Mouse (Mus musculus) stomach, embryonic 14.5 days (tissue): ENCODE data around the gene Mrps9. TPM values are rescaled to one million over a fixed set of nuclear protein-coding genes. Genes with fewer than 3 reads are reported as not detected.

Experiments
- ATAC-seq: fragments of 200-750 bp; cut with Nextera tagmentation; 2 replicates; pipeline ENCODE4 v1.8.0; 2017; ENCODE audit warnings: low read depth, moderate TSS enrichment; ENCODE audit not compliant: insufficient number of reproducible peaks, insufficient read depth, low FRiP score
- H3K27ac ChIP-seq: fragments of 300-500 bp; sonication (generic); 2 replicates; pipeline ENCODE4 v1.5.1; 2014; ENCODE audit warnings: mild to moderate bottlenecking, low read length, moderate library complexity, mixed read lengths
- H3K27me3 ChIP-seq: fragments of 300-500 bp; sonication (generic); 2 replicates; pipeline ENCODE4 v1.6.1; 2014; ENCODE audit warnings: low read length, control low read depth, mixed read lengths; ENCODE audit not compliant: control insufficient read depth, insufficient read depth
- H3K36me3 ChIP-seq: fragments of 300-500 bp; sonication (generic); 2 replicates; pipeline ENCODE4 v1.6.1; 2014; ENCODE audit warnings: mild to moderate bottlenecking, control low read depth, low read length, moderate library complexity, mixed read lengths; ENCODE audit not compliant: control insufficient read depth, insufficient read depth
- H3K4me1 ChIP-seq: fragments of 300-500 bp; sonication (generic); 2 replicates; pipeline ENCODE4 v1.6.1; 2014; ENCODE audit warnings: low read length, control low read depth, mixed read lengths; ENCODE audit not compliant: control insufficient read depth, insufficient read depth
- H3K4me2 ChIP-seq: fragments of 300-500 bp; sonication (generic); replicated peaks from 2 replicates; pipeline ENCODE4 v1.6.1; 2014; ENCODE audit warnings: low read depth, low read length, control low read depth
- H3K4me3 ChIP-seq: fragments of 300-500 bp; sonication (generic); 2 replicates; pipeline ENCODE4 v1.5.1; 2014; ENCODE audit warnings: low read depth, low read length, control low read depth
- H3K9ac ChIP-seq: fragments of 300-500 bp; sonication (generic); replicated peaks from 2 replicates; pipeline ENCODE4 v1.6.1; 2014; ENCODE audit warnings: low read depth, mild to moderate bottlenecking, control low read depth, low read length, moderate library complexity, mixed read lengths
- H3K9me3 ChIP-seq: fragments of 300-500 bp; sonication (generic); 2 replicates; pipeline ENCODE4 v1.6.1; 2016; ENCODE audit warnings: low read depth, low read length, control low read depth; ENCODE audit not compliant: control insufficient read depth
- WGBS: fragments of 180-500 bp; shearing (Covaris S2); extraction: QIAGEN DNeasy Blood & Tissue Kit; methylation state at CpG from one replicate; pipeline ENCODE4 v1.1.7; 2014; 5-methylcytosine and 5-hydroxymethylcytosine counted together
- polyA plus RNA-seq: library from polyadenylated mRNA; unstranded; fragments of >200 nt; fragmentation: Nextera tagmentation; extraction: Ambion mirVana; gene quantifications from 2 replicates; pipeline ENCODE4 v1.2.1, GENCODE M21; 2014

Mrps9 gene
- polyA plus RNA-seq = 49.7 and 54.6 TPM in 2 replicates

GRCm38 (mm10) chr1:42850663-42851397, at the start of gene Mrps9:
Gene Mrps9 (plus strand): TSS chr1:42851233.
- ATAC-seq = peak; percentile 99
- 0% methylated on average over 23 of the region's 23 CpGs for WGBS
- H3K27me3 ChIP-seq = no peaks in the 10 kb centered on the region
- peak within 1 kb of the TSS; percentile 81 for H3K4me2 ChIP-seq
- 0 out of 2 replicates have a peak, but pooled peaks cover 4% of the 10 kb centered on the region for H3K4me1 ChIP-seq
- no peaks in the 10 kb centered on the region for H3K36me3 ChIP-seq
- peak within 1 kb of the TSS; percentile 48; the same call in 1 of the 2 replicates for H3K27ac ChIP-seq
- no peaks in the 10 kb centered on the region for H3K9me3 ChIP-seq
- peak within 1 kb of the TSS; percentile 75 for H3K4me3 ChIP-seq
- H3K9ac ChIP-seq = peak within 1 kb of the TSS; percentile 76

GRCm38 (mm10) chr1:42813301-42813845, 37.7 kb upstream of the Mrps9 start:
- Histone ChIP-seq H3K36me3 (no peaks in the 10 kb centered on the region), H3K27ac (no peak overlapping the region), H3K9ac (no peak overlapping the region), H3K4me1 (no peaks in the 10 kb centered on the region), H3K27me3 (no peaks in the 10 kb centered on the region), H3K4me2 (no peak overlapping the region), H3K4me3 (no peak overlapping the region), H3K9me3 (no peaks in the 10 kb centered on the region)
- WGBS = 83% methylated on average over 6 of the region's 6 CpGs
- ATAC-seq = no peak

GRCm38 (mm10) chr1:42814798-42815619, 36.0 kb upstream of the Mrps9 start:
- WGBS = 79% methylated on average over 15 of the region's 15 CpGs
- Histone ChIP-seq H3K4me1 (no peaks in the 10 kb centered on the region), H3K9me3 (no peaks in the 10 kb centered on the region), H3K36me3 (no peaks in the 10 kb centered on the region), H3K27ac (no peak overlapping the region), H3K4me2 (no peak overlapping the region), H3K9ac (no peak overlapping the region), H3K4me3 (no peak overlapping the region), H3K27me3 (no peaks in the 10 kb centered on the region)
- no peak for ATAC-seq

GRCm38 (mm10) chr1:42851398-42851767, 350 bp downstream of the Mrps9 start:
- H3K9ac ChIP-seq = peak overlapping the region; percentile 76
- under 1% methylated on average over 21 of the region's 21 CpGs for WGBS
- ATAC-seq = peak; percentile 71
- no peaks in the 10 kb centered on the region for H3K27me3 ChIP-seq
- no peaks in the 10 kb centered on the region for H3K9me3 ChIP-seq
- H3K4me3 ChIP-seq = peak overlapping the region; percentile 75
- H3K27ac ChIP-seq = peak overlapping the region; percentile 48; the same call in 1 of the 2 replicates
- H3K36me3 ChIP-seq = no peaks in the 10 kb centered on the region
- H3K4me1 ChIP-seq = 0 out of 2 replicates have a peak, but pooled peaks cover 4% of the 10 kb centered on the region
- peak overlapping the region; percentile 81 for H3K4me2 ChIP-seq

GRCm38 (mm10) chr1:42851810-42852209, 777 bp downstream of the Mrps9 start:
- 2% methylated on average over 16 of the region's 16 CpGs for WGBS
- ATAC-seq = no peak
- H3K27ac ChIP-seq = no peak overlapping the region
- H3K36me3 ChIP-seq = no peaks in the 10 kb centered on the region
- H3K4me2 ChIP-seq = peak overlapping the region; percentile 81
- H3K9ac ChIP-seq = peak overlapping the region; percentile 76; the same call in 1 of the 2 replicates
- H3K4me3 ChIP-seq = peak overlapping the region; percentile 75
- 0 out of 2 replicates have a peak, but pooled peaks cover 4% of the 10 kb centered on the region for H3K4me1 ChIP-seq
- H3K27me3 ChIP-seq = no peaks in the 10 kb centered on the region
- no peaks in the 10 kb centered on the region for H3K9me3 ChIP-seq

GRCm38 (mm10) chr1:42864719-42865250, 13.8 kb downstream of the Mrps9 start:
- peaks cover 8% of the 10 kb centered on the region for H3K36me3 ChIP-seq
- no peak for ATAC-seq
- no peaks in the 10 kb centered on the region for H3K9me3 ChIP-seq
- H3K27ac ChIP-seq = no peak overlapping the region
- H3K27me3 ChIP-seq = no peaks in the 10 kb centered on the region
- no peak overlapping the region for H3K9ac ChIP-seq
- no peaks in the 10 kb centered on the region for H3K4me1 ChIP-seq
- no peak overlapping the region for H3K4me3 ChIP-seq
- H3K4me2 ChIP-seq = no peak overlapping the region
- 93% methylated on average over 5 of the region's 5 CpGs for WGBS

GRCm38 (mm10) chr1:42865336-42865939, 14.4 kb downstream of the Mrps9 start:
- Histone ChIP-seq H3K4me1 (no peaks in the 10 kb centered on the region), H3K9me3 (no peaks in the 10 kb centered on the region), H3K4me3 (no peak overlapping the region), H3K4me2 (no peak overlapping the region), H3K9ac (no peak overlapping the region), H3K36me3 (peaks cover 8% of the 10 kb centered on the region), H3K27me3 (no peaks in the 10 kb centered on the region), H3K27ac (no peak overlapping the region)
- ATAC-seq = no peak; the same call in 1 of the 2 replicates
- 93% methylated on average over 4 of the region's 4 CpGs for WGBS

GRCm38 (mm10) chr1:42865986-42866385, 15.0 kb downstream of the Mrps9 start:
- no peak overlapping the region for H3K27ac ChIP-seq
- no peaks in the 10 kb centered on the region for H3K27me3 ChIP-seq
- no peak overlapping the region for H3K9ac ChIP-seq
- ATAC-seq = no peak
- no peak overlapping the region for H3K4me3 ChIP-seq
- H3K9me3 ChIP-seq = no peaks in the 10 kb centered on the region
- no peaks in the 10 kb centered on the region for H3K4me1 ChIP-seq
- peaks cover 8% of the 10 kb centered on the region for H3K36me3 ChIP-seq
- WGBS = 96% methylated on average over 4 of the region's 4 CpGs
- no peak overlapping the region for H3K4me2 ChIP-seq
